Mouse (Mus musculus): ENCODE measurements at regions not wholly inside any gene's neighbourhood (a gene's known extent, or its start where the extent isn't known, plus 50 kb on each side); places are given as distances from the start of the nearest gene placed in this dataset.
"Not testable (repeated sequence)": the region's sequence is repeated elsewhere in the genome, so short reads cannot be mapped to it uniquely, and the experiment has no call there.

- no peaks in the 10 kb centered on the region for H3K36me3 ChIP-seq (ENCODE audit: control insufficient read depth, insufficient read depth)
- H3K79me3 ChIP-seq (ENCODE audit: low read depth), result no peaks in the 10 kb centered on the region
- H3K27me3 ChIP-seq (ENCODE audit: control insufficient read depth, insufficient read depth, insufficient read length), result no peaks in the 10 kb centered on the region
- TF ChIP-seq CTCF (IDR thresholded peaks at IDR 0.05; ENCODE audit: control insufficient read depth, insufficient read depth, insufficient read length) (no peak), USF1 (IDR thresholded peaks at IDR 0.05; ENCODE audit: low read depth) (no peak)
- H3ac ChIP-seq (ENCODE audit: control insufficient read depth, insufficient read length, low read depth), result no peak overlapping the region
- H3K79me2 ChIP-seq (ENCODE audit: control insufficient read depth, insufficient read depth), result no peaks in the 10 kb centered on the region
- no peak overlapping the region for H3K4me3 ChIP-seq (ENCODE audit: insufficient read depth, poor library complexity, severe bottlenecking)
Observed at GRCm38 (mm10) chr14:109035171-109035570, 121.2 kb upstream of the Slitrk1 start.

GRCm38 (mm10) chr14:108994919-108995318, 81.0 kb upstream of the Slitrk1 start:
- not testable (repeated sequence) for H3K79me2 ChIP-seq (ENCODE audit: control insufficient read depth, insufficient read depth); H3K27me3 ChIP-seq (ENCODE audit: control insufficient read depth, insufficient read depth, insufficient read length); H3ac ChIP-seq (ENCODE audit: control insufficient read depth, insufficient read length, low read depth); H3K4me3 ChIP-seq (ENCODE audit: insufficient read depth, poor library complexity, severe bottlenecking); H3K79me3 ChIP-seq (ENCODE audit: low read depth); H3K36me3 ChIP-seq (ENCODE audit: control insufficient read depth, insufficient read depth)

- Histone ChIP-seq H3K36me3 (ENCODE audit: control insufficient read depth, insufficient read depth) (no peaks in the 10 kb centered on the region), H3ac (ENCODE audit: control insufficient read depth, insufficient read length, low read depth) (no peak overlapping the region), H3K79me3 (ENCODE audit: low read depth) (no peaks in the 10 kb centered on the region), H3K4me3 (ENCODE audit: insufficient read depth, poor library complexity, severe bottlenecking) (no peak overlapping the region), H3K79me2 (ENCODE audit: control insufficient read depth, insufficient read depth) (no peaks in the 10 kb centered on the region), H3K27me3 (ENCODE audit: control insufficient read depth, insufficient read depth, insufficient read length) (no peaks in the 10 kb centered on the region)
- no peak for TF ChIP-seq MYOG (IDR thresholded peaks at IDR 0.05; ENCODE audit: control insufficient read depth, extremely low read depth, insufficient read length)
- TF ChIP-seq CTCF (IDR thresholded peaks at IDR 0.05; ENCODE audit: control insufficient read depth, insufficient read depth, insufficient read length), result no peak
- TF ChIP-seq USF1 (IDR thresholded peaks at IDR 0.05; ENCODE audit: low read depth), result no peak
- TF ChIP-seq MAX (IDR thresholded peaks at IDR 0.05), result no peak
- TF ChIP-seq MYOD1 (IDR thresholded peaks at IDR 0.05; ENCODE audit: control insufficient read depth, insufficient read length, low read depth), result peak; percentile 37
- TF ChIP-seq FOSL1 (IDR thresholded peaks at IDR 0.05; ENCODE audit: insufficient read depth, low read length, poor library complexity, severe bottlenecking), result peak; percentile 94
Observed at GRCm38 (mm10) chr14:108976873-108977272, 62.9 kb upstream of the Slitrk1 start.

- Histone ChIP-seq H3K4me3 (ENCODE audit: insufficient read depth, poor library complexity, severe bottlenecking) (no peak overlapping the region), H3K79me3 (ENCODE audit: low read depth) (no peaks in the 10 kb centered on the region)
- TF ChIP-seq MAX (IDR thresholded peaks at IDR 0.05) (no peak), CTCF (IDR thresholded peaks at IDR 0.05; ENCODE audit: control insufficient read depth, insufficient read depth, insufficient read length) (no peak), MYOD1 (IDR thresholded peaks at IDR 0.05; ENCODE audit: control insufficient read depth, insufficient read length, low read depth) (peak; percentile 7), FOSL1 (IDR thresholded peaks at IDR 0.05; ENCODE audit: insufficient read depth, low read length, poor library complexity, severe bottlenecking) (no peak)
Observed at GRCm38 (mm10) chr14:108974036-108974435, 60.1 kb upstream of the Slitrk1 start.

More at GRCm38 (mm10) chr14:108974036-108974435, 60.1 kb upstream of the Slitrk1 start:
- Histone ChIP-seq H3ac (ENCODE audit: control insufficient read depth, insufficient read length, low read depth) (no peak overlapping the region), H3K79me2 (ENCODE audit: control insufficient read depth, insufficient read depth) (no peaks in the 10 kb centered on the region), H3K36me3 (ENCODE audit: control insufficient read depth, insufficient read depth) (no peaks in the 10 kb centered on the region), H3K27me3 (ENCODE audit: control insufficient read depth, insufficient read depth, insufficient read length) (no peaks in the 10 kb centered on the region)

Measured in C2C12 (cell line).